Mouse (Mus musculus) adrenal gland, adult (tissue): ENCODE results near the gene Nob1.

Source experiments
- DNase-seq, 2 experiments: peaks; one replicate each; pipeline ENCODE4 v3.0.0; 2022 to 2023; ENCODE audit warnings: low spot score in 1 of 2; ENCODE audit not compliant: inconsistent age in 2 of 2

The Nob1 gene

GRCm38 (mm10) chr8:107387861-107388260 lies 37.0 kb downstream of the Nob1 start:
- peak; percentile 55 to 81 for DNase-seq

- DNase-seq: peak in 1 of 2 experiments; percentile 73
Observed at GRCm38 (mm10) chr8:107386642-107387041, 38.2 kb downstream of the Nob1 start.

GRCm38 (mm10) chr8:107386171-107386570 lies 38.7 kb downstream of the Nob1 start:
- peak in 1 of 2 experiments; percentile 86 for DNase-seq

DNA sequence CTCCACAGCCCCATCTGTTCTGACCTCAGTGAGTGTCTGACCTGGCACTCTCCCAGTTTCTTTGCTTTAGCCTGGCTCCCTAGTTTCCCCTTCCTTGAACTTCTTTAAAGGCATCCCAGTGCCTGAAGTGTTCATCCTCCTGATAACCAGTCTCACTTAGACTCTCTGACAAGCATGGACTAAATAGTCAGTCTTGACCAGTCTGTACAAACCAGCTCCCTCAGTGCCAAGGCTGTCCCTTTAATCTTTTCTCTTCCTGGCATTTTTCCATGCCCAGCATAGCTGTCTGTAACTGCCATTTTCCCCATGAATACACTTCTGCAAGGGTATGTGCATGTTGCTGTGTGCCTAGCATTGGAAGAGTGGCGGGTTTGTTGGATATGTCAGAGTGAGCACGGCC lies 39.8 kb downstream of the Nob1 start:
- peak in 1 of 2 experiments; percentile 66 for DNase-seq

DNA sequence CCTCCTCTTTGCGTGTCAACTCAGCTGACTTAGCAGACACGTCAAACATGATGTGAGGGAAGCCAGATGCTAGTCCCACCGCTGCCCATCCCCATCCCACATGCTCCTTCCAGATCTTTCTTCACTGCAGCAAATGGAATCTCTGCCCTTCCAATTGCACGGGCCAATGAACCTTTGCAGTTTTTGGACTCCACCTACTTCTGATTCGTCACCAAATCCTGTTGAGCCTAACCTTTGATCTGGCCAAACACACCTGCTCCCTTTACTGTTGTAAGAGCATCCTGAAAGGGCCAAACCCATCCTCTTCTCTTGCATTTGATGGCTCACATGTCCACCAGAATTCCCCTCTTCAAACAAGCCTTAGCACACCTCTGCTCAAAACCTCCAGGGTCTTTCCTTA lies 40.2 kb downstream of the Nob1 start:
- no peak for DNase-seq

DNA sequence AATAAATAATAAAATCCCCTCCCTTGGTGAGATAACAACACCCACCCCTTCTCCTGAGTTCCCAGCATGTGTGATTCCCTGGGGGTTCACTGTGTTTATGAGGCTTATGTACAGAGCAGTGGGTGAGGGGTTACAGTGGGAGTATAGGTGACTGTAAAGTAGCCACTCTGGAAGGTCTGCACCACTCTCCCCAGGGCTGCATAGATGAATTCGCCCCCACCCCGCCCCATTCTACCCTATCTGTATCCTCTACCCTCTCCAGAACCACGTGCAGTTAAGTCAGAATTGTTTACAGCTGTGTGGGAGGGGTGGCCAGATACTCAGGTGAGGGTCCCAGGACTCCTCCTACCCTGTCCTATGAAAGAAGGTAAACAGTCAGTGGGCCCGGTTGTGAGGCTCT lies 42.0 kb downstream of the Nob1 start:
- DNase-seq: no peak

DNA sequence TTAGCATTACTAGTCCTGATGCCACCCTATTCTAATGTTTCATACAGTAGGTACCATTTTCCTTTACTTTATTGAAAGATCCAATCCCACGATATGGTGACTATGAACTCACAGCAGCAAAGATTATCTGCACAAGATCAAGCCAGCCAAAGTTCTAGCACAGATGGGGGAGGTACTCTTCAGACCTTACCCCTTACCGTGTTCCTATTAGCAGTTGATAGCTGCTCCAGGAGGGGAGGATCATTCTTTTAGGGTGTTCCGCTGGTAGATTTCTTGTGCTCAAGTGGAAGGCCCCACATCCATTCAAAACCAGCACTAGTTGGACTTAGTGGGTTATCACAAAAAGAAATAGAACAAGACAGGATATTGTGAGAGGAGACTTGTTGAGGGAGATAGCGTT lies 43.2 kb downstream of the Nob1 start:
- DNase-seq: no peak

DNA sequence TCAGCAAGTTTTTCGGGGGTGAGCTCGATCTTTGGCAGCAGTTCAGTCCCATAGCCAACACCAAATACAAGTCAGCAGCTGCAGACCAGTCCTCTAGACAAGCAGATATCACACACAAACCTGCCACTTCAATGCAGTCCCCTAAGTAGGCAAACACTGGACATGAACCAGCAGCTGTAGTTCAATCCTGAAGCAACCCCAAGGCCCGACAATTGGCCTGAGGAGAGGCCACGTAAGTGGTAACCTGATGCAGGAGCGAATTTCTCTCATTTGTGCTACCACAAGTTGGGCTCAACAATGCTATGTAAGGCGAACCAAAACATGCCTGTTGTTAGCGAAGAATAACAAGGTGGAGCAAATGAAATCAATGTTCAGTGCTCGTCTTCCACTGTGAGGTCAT lies 44.1 kb downstream of the Nob1 start:
- peak in 1 of 2 experiments; percentile 22 for DNase-seq

DNA sequence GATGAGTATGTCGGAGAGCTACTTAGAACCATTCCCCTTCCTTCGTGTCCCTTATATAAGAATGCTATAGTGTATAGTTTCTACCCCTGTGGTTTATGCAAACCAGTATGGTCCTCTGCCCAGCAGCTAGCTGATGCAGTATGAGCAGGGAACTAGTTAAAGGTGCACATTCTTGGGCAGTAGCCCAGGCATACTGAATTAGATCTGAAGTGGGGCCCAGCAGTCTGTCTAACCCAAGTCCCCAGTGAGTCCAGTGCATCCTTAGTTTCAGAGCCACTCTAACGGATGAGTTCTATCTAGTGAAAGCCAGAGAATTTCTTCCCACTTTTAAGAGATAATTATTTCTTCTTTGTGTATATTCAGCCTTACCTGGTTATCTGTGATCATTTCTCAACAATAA lies 47.5 kb downstream of the Nob1 start:
- DNase-seq: no peak

- peak; percentile 54 to 82 for DNase-seq
Observed at GRCm38 (mm10) chr8:107370311-107370710, 54.5 kb downstream of the Nob1 start.
